Mouse (Mus musculus): ENCODE measurements around the gene Grm8.
"Not testable (repeated sequence)": the region's sequence is repeated elsewhere in the genome, so short reads cannot be mapped to it uniquely, and the experiment has no call there.

Grm8 gene

GRCm38 (mm10) chr6:27885786-27886185 lies 249.2 kb downstream of the Grm8 start:
- peak; percentile 80 for DNase-seq (ENCODE audit: low read depth, low spot score)

- DNase-seq (ENCODE audit: low read depth, low spot score) = no peak
These were observed 285.3 kb downstream of the Grm8 start for GRCm38 (mm10) chr6:27849644-27850043.

GRCm38 (mm10) chr6:27836159-27836558 lies 298.8 kb downstream of the Grm8 start:
- DNase-seq (ENCODE audit: low read depth, low spot score) = no peak

- DNase-seq (ENCODE audit: low read depth, low spot score) = not testable (repeated sequence)
These were observed 315.2 kb downstream of the Grm8 start for GRCm38 (mm10) chr6:27819735-27820134.

- DNase-seq (ENCODE audit: low read depth, low spot score) = no peak
These were observed 322.2 kb downstream of the Grm8 start for GRCm38 (mm10) chr6:27812789-27813188.

- peak; percentile 58 for DNase-seq (ENCODE audit: low read depth, low spot score)
These were observed 325.0 kb downstream of the Grm8 start for GRCm38 (mm10) chr6:27809996-27810395.

GRCm38 (mm10) chr6:27806741-27807140 lies 328.2 kb downstream of the Grm8 start:
- no peak for DNase-seq (ENCODE audit: low read depth, low spot score)

GRCm38 (mm10) chr6:27800881-27801572 lies 334.0 kb downstream of the Grm8 start:
- DNase-seq (ENCODE audit: low read depth, low spot score) = no peak

- no peak for DNase-seq (ENCODE audit: low read depth, low spot score)
These were observed 336.2 kb downstream of the Grm8 start for GRCm38 (mm10) chr6:27798735-27799134.

GRCm38 (mm10) chr6:27789566-27789965 lies 345.4 kb downstream of the Grm8 start:
- peak; percentile 65 for DNase-seq (ENCODE audit: low read depth, low spot score)

GRCm38 (mm10) chr6:27789151-27789550 lies 345.8 kb downstream of the Grm8 start:
- peak; percentile 85 for DNase-seq (ENCODE audit: low read depth, low spot score)

GRCm38 (mm10) chr6:27782251-27782650 lies 352.7 kb downstream of the Grm8 start:
- DNase-seq (ENCODE audit: low read depth, low spot score) = no peak

GRCm38 (mm10) chr6:27781371-27781770 lies 353.6 kb downstream of the Grm8 start:
- no peak for DNase-seq (ENCODE audit: low read depth, low spot score)

GRCm38 (mm10) chr6:27775646-27776271 lies 359.2 kb downstream of the Grm8 start:
- no peak for DNase-seq (ENCODE audit: low read depth, low spot score)

- DNase-seq (ENCODE audit: low read depth, low spot score) = peak; percentile 82
These were observed 372.9 kb downstream of the Grm8 start for GRCm38 (mm10) chr6:27762061-27762460.

- no peak for DNase-seq (ENCODE audit: low read depth, low spot score)
These were observed 381.6 kb downstream of the Grm8 start for GRCm38 (mm10) chr6:27753290-27753829.

- DNase-seq (ENCODE audit: low read depth, low spot score) = no peak
These were observed 388.5 kb downstream of the Grm8 start for GRCm38 (mm10) chr6:27746493-27746892.

GRCm38 (mm10) chr6:27745693-27746451 lies 389.1 kb downstream of the Grm8 start:
- peak; percentile 27 for DNase-seq (ENCODE audit: low read depth, low spot score)

GRCm38 (mm10) chr6:27689382-27689781 lies 445.6 kb downstream of the Grm8 start:
- peak; percentile 89 for DNase-seq (ENCODE audit: low read depth, low spot score)

GRCm38 (mm10) chr6:27661747-27662435 lies 473.1 kb downstream of the Grm8 start:
- DNase-seq (ENCODE audit: low read depth, low spot score) = no peak

- DNase-seq (ENCODE audit: low read depth, low spot score) = peak; percentile 77
These were observed 477.5 kb downstream of the Grm8 start for GRCm38 (mm10) chr6:27657520-27657919.

- peak; percentile 88 for DNase-seq (ENCODE audit: low read depth, low spot score)
These were observed 488.5 kb downstream of the Grm8 start for GRCm38 (mm10) chr6:27646503-27646902.

Measured in brain, adult 2 months (tissue).